Mouse (Mus musculus) liver, adult 2 months (tissue): ENCODE measurements around the gene Tyw1. TPM values are rescaled to one million over a fixed set of nuclear protein-coding genes. Genes with fewer than 3 reads are reported as not detected.

ENCODE experiments used
- DNase-seq: peaks from one replicate; pipeline ENCODE4 v3.0.0-alpha.2; 2011; ENCODE audit warnings: low read depth, low spot score; ENCODE audit errors: extremely low read depth
- H3K27ac ChIP-seq: fragments of 200-500 bp; replicated peaks from 2 replicates; pipeline ENCODE4 v1.5.1; 2012; ENCODE audit warnings: low read depth, mild to moderate bottlenecking, control low read depth, inconsistent platforms, low read length; ENCODE audit not compliant: insufficient read depth
- H3K27me3 ChIP-seq: fragments of 200-500 bp; 2 replicates; pipeline ENCODE4 v1.6.1; 2012; ENCODE audit warnings: mild to moderate bottlenecking, moderate library complexity, low read length, inconsistent platforms; ENCODE audit not compliant: control insufficient read depth, insufficient read depth
- H3K36me3 ChIP-seq: fragments of 200-500 bp; 2 replicates; pipeline ENCODE4 v1.6.1; 2012; ENCODE audit warnings: low read length, inconsistent platforms; ENCODE audit not compliant: control insufficient read depth, insufficient read depth
- H3K4me1 ChIP-seq: fragments of 200-500 bp; 2 replicates; pipeline ENCODE4 v1.6.1; 2011; ENCODE audit warnings: low read length; ENCODE audit not compliant: control insufficient read depth, insufficient read depth
- H3K4me3 ChIP-seq: fragments of 200-500 bp; 2 replicates; pipeline ENCODE4 v1.5.1; 2011; ENCODE audit warnings: low read depth, mild to moderate bottlenecking, control low read depth, low read length, moderate library complexity; ENCODE audit not compliant: insufficient read depth
- H3K79me2 ChIP-seq: fragments of 200-500 bp; 2 replicates; pipeline ENCODE4 v1.6.1; 2012; ENCODE audit warnings: inconsistent platforms, mild to moderate bottlenecking, low read length, moderate library complexity; ENCODE audit not compliant: control insufficient read depth, insufficient read depth
- H3K9ac ChIP-seq: fragments of 200-500 bp; 2 replicates; pipeline ENCODE4 v1.6.1; 2012; ENCODE audit warnings: low read depth, mild to moderate bottlenecking, control low read depth, inconsistent platforms, low read length
- CTCF ChIP-seq: fragments of 200-500 bp; IDR thresholded peaks from 2 replicates; pipeline ENCODE4 v1.5.1; 2011; ENCODE audit warnings: low read depth, low read length, control low read depth
- POLR2A ChIP-seq: fragments of 200-500 bp; IDR thresholded peaks from 2 replicates; pipeline ENCODE4 v1.6.1; 2011; ENCODE audit warnings: low read length, control low read depth; ENCODE audit not compliant: insufficient read depth; ENCODE audit errors: extremely low read depth
- WGBS: fragments of 180-500 bp; shearing (Covaris S2); methylation state at CpG from one replicate; pipeline ENCODE4 v1.1.7; 2018; 5-methylcytosine and 5-hydroxymethylcytosine counted together
- polyA plus RNA-seq: library from polyadenylated mRNA; depleted of rRNA; stranded (reverse); fragments of >200 nt; gene quantifications from 2 replicates; pipeline ENCODE4 v1.2.3, GENCODE M21; 2012
- total RNA-seq: library from RNA; depleted of rRNA; stranded (reverse); fragments of >200 nt; gene quantifications from 2 replicates; pipeline ENCODE4 v1.2.3, GENCODE M21; 2014

The Tyw1 gene
- total and polyA plus RNA-seq, 2 experiments = 8.0 to 13.3 TPM

DNA sequence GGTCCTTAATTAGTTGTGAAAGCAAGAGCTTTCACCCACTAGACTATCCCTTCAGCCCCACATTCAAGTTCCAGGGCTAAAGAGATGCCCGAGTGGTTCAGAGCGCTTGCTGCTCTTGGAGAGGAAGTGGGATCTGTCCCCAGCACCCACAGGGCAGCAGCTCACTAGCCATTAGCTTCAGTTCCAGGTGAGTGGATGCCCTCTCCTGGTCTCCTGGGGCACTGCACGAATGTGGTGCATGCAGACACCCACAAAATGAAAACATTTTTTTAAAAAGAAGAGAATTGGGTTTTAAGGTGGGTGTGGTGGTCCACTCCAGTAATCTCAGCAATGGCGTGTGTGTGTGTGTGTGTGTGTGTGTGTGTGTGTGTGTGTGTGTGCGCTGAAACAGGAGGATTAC, 40.7 kb downstream of the Tyw1 start:
- no peaks in the 10 kb centered on the region for H3K79me2 ChIP-seq
- H3K4me3 ChIP-seq = no peak overlapping the region
- TF ChIP-seq CTCF (peak; percentile 42), POLR2A (no peak)
- H3K9ac ChIP-seq = no peak overlapping the region
- peaks cover 21% of the 10 kb centered on the region for H3K36me3 ChIP-seq
- no peak overlapping the region for H3K27ac ChIP-seq
- H3K27me3 ChIP-seq = no peaks in the 10 kb centered on the region
- WGBS = 90% methylated on average over 5 of the region's 5 CpGs
- no peak for DNase-seq
- H3K4me1 ChIP-seq = no peaks in the 10 kb centered on the region

DNA sequence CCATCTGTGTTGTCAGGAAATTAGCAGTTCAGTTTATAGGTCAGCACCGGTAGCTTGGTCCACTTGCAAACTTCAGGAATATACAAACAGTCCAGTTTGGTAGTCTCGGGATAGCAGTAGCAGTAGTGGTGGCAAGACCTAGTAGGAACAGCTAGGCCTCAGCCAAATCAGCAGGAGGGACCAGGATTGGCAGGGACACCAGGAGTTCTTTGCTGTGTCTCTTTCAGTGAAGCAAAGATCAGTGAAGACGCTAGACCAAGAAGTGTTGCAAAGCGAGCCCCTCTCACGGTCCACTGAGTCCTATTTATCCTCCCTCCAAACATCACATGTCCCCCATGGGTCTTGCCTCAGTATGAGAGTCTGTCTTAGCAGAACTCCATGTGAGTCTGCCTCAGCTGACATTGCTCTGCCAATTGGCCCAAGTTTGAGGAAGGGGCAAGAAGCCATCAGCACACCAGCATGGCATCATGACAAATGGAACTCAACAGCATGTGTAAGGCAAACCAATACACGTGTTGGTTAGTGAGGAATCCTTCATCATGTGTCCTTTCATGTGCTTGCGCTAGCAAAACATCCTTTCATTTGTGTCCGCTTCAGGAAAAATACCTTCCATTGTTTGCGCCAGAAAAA, 43.5 kb downstream of the Tyw1 start:
- Histone ChIP-seq H3K9ac (no peak overlapping the region), H3K79me2 (no peaks in the 10 kb centered on the region), H3K36me3 (peaks cover 29% of the 10 kb centered on the region), H3K4me3 (no peak overlapping the region), H3K4me1 (no peaks in the 10 kb centered on the region), H3K27me3 (no peaks in the 10 kb centered on the region), H3K27ac (no peak overlapping the region)
- 97% methylated on average over 9 of the region's 9 CpGs for WGBS
- TF ChIP-seq CTCF (no peak), POLR2A (no peak)
- no peak for DNase-seq

GRCm38 (mm10) chr5:130299526-130299925, 44.1 kb downstream of the Tyw1 start:
- H3K79me2 ChIP-seq = no peaks in the 10 kb centered on the region
- DNase-seq = no peak

GRCm38 (mm10) chr5:130303611-130304010, 48.2 kb downstream of the Tyw1 start:
- no peak for TF ChIP-seq POLR2A
- TF ChIP-seq CTCF = no peak
- Histone ChIP-seq H3K4me3 (no peak overlapping the region), H3K9ac (no peak overlapping the region), H3K4me1 (no peaks in the 10 kb centered on the region), H3K27me3 (no peaks in the 10 kb centered on the region), H3K36me3 (peaks cover 14% of the 10 kb centered on the region), H3K27ac (no peak overlapping the region), H3K79me2 (no peaks in the 10 kb centered on the region)
- 59% methylated on average over 6 of the region's 6 CpGs for WGBS
- DNase-seq = peak; percentile 53

More at GRCm38 (mm10) chr5:130299526-130299925, 44.1 kb downstream of the Tyw1 start:
- TF ChIP-seq POLR2A = no peak
- TF ChIP-seq CTCF = no peak
- Histone ChIP-seq H3K4me1 (no peaks in the 10 kb centered on the region), H3K27ac (no peak overlapping the region), H3K4me3 (no peak overlapping the region), H3K36me3 (peaks cover 29% of the 10 kb centered on the region), H3K27me3 (no peaks in the 10 kb centered on the region), H3K9ac (no peak overlapping the region)
- WGBS = 96% methylated on average over 8 of the region's 8 CpGs

- Histone ChIP-seq H3K4me1 (no peaks in the 10 kb centered on the region), H3K27me3 (no peaks in the 10 kb centered on the region), H3K4me3 (no peak overlapping the region), H3K79me2 (no peaks in the 10 kb centered on the region), H3K27ac (no peak overlapping the region), H3K9ac (no peak overlapping the region), H3K36me3 (no peaks in the 10 kb centered on the region; the same call in 1 of the 2 replicates)
- WGBS = 90% methylated on average over 7 of the region's 7 CpGs
- no peak for DNase-seq
- TF ChIP-seq POLR2A (no peak), CTCF (no peak)
Measured at GRCm38 (mm10) chr5:130307921-130308320, 52.5 kb downstream of the Tyw1 start.

DNA sequence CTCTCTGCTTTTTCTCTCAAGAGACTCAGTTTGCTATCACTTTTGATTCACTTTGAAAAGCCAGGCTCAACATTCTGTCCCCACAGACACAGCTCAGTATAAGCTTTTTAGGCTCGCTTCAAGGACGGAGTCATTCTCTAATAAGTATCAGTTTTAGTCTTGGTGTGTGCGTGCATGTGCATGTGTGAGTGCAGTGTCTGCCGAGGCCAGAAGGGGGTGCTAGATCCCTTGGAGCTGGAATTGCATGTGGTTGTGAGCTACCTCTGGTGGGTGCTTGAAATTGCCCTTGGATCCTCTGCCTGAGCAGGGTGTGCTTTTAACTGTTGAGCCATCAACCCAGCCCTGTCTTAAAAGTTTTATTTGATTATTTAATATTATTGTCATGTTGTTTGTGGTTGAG, 54.7 kb downstream of the Tyw1 start:
- DNase-seq = no peak
- no peak overlapping the region for H3K27ac ChIP-seq
- no peaks in the 10 kb centered on the region for H3K79me2 ChIP-seq
- no peak overlapping the region for H3K9ac ChIP-seq
- 93% methylated on average over 4 of the region's 4 CpGs for WGBS
- TF ChIP-seq CTCF (peak; percentile 41; the same call in 1 of the 2 replicates), POLR2A (no peak)
- no peaks in the 10 kb centered on the region; the same call in 1 of the 2 replicates for H3K36me3 ChIP-seq
- H3K4me1 ChIP-seq = no peaks in the 10 kb centered on the region
- H3K27me3 ChIP-seq = no peaks in the 10 kb centered on the region
- H3K4me3 ChIP-seq = no peak overlapping the region
